Mouse (Mus musculus): Measurements from ENCODE around the gene Trip11.
"Not testable (repeated sequence)": the region's sequence is repeated elsewhere in the genome, so short reads cannot be mapped to it uniquely, and the experiment has no call there.

Trip11 gene

GRCm38 (mm10) chr12:101912626-101913490, at the start of gene Trip11:
TSS of gene Trip11 (minus strand) at chr12:101913267.
- peak; percentile 90 for DNase-seq

- DNase-seq: not testable (repeated sequence)
These were observed 46.1 kb upstream of the Trip11 start for GRCm38 (mm10) chr12:101958960-101959780.

GRCm38 (mm10) chr12:101958556-101958955, 45.5 kb upstream of the Trip11 start:
- no peak for DNase-seq

GRCm38 (mm10) chr12:101957942-101958544, 45.0 kb upstream of the Trip11 start, which contains the start of gene Atxn3:
TSS of gene Atxn3 (minus strand) at chr12:101958246.
- peak; percentile 96 for DNase-seq

- DNase-seq: no peak
These were observed 44.2 kb upstream of the Trip11 start for GRCm38 (mm10) chr12:101957079-101957941.

GRCm38 (mm10) chr12:101955821-101956220, 42.8 kb upstream of the Trip11 start:
- not testable (repeated sequence) for DNase-seq

GRCm38 (mm10) chr12:101948801-101949200, 35.7 kb upstream of the Trip11 start:
- DNase-seq: no peak

- no peak for DNase-seq
These were observed 34.9 kb upstream of the Trip11 start for GRCm38 (mm10) chr12:101947986-101948385.

- DNase-seq: no peak
These were observed 24.5 kb upstream of the Trip11 start for GRCm38 (mm10) chr12:101937572-101937971.

GRCm38 (mm10) chr12:101935223-101935622, 22.2 kb upstream of the Trip11 start:
- no peak for DNase-seq

GRCm38 (mm10) chr12:101928423-101928822, 15.4 kb upstream of the Trip11 start:
- DNase-seq: no peak

GRCm38 (mm10) chr12:101922313-101922712, 9.2 kb upstream of the Trip11 start:
- DNase-seq: no peak

GRCm38 (mm10) chr12:101919847-101920246, 6.8 kb upstream of the Trip11 start:
- no peak for DNase-seq

GRCm38 (mm10) chr12:101917165-101917564, 4.1 kb upstream of the Trip11 start:
- DNase-seq: no peak

GRCm38 (mm10) chr12:101911346-101911745, 1.7 kb downstream of the Trip11 start:
- no peak for DNase-seq

GRCm38 (mm10) chr12:101910360-101910759, 2.7 kb downstream of the Trip11 start:
- DNase-seq: no peak

- DNase-seq: no peak
These were observed 7.2 kb downstream of the Trip11 start for GRCm38 (mm10) chr12:101905817-101906216.

GRCm38 (mm10) chr12:101904906-101905305, 8.2 kb downstream of the Trip11 start:
- no peak for DNase-seq

GRCm38 (mm10) chr12:101904170-101904569, 8.9 kb downstream of the Trip11 start:
- DNase-seq: no peak

- no peak for DNase-seq
These were observed 13.3 kb downstream of the Trip11 start for GRCm38 (mm10) chr12:101899671-101900245.

- no peak for DNase-seq
These were observed 14.1 kb downstream of the Trip11 start for GRCm38 (mm10) chr12:101898966-101899365.

GRCm38 (mm10) chr12:101897113-101897512, 16.0 kb downstream of the Trip11 start:
- no peak for DNase-seq
